Mouse (Mus musculus) urinary bladder, postnatal 10 days (tissue): ENCODE results near the gene Tns4.

ENCODE experiments used
- DNase-seq: peaks from one replicate; pipeline ENCODE4 v3.0.0; 2022; ENCODE audit warnings: low spot score

The Tns4 gene

GRCm38 (mm10) chr11:99089077-99089601 is at the start of gene Tns4:
Gene Tns4 (minus strand): TSS chr11:99089306.
- DNase-seq, result no peak

- no peak for DNase-seq
Observed at GRCm38 (mm10) chr11:99137385-99137784, 48.3 kb upstream of the Tns4 start.

- DNase-seq, result no peak
Observed at GRCm38 (mm10) chr11:99136961-99137360, 47.9 kb upstream of the Tns4 start.

- no peak for DNase-seq
Observed at GRCm38 (mm10) chr11:99136361-99136760, 47.3 kb upstream of the Tns4 start.

GRCm38 (mm10) chr11:99135047-99135440 is 45.9 kb upstream of the Tns4 start:
- no peak for DNase-seq

GRCm38 (mm10) chr11:99134266-99135046 is 45.4 kb upstream of the Tns4 start:
- DNase-seq, result no peak

- DNase-seq, result no peak
Observed at GRCm38 (mm10) chr11:99133285-99133897, 44.3 kb upstream of the Tns4 start.

GRCm38 (mm10) chr11:99132091-99132730 is 43.1 kb upstream of the Tns4 start:
- DNase-seq, result no peak

GRCm38 (mm10) chr11:99131463-99131840 is 42.3 kb upstream of the Tns4 start:
- DNase-seq, result no peak

- no peak for DNase-seq
Observed at GRCm38 (mm10) chr11:99130736-99131462, 41.8 kb upstream of the Tns4 start.

GRCm38 (mm10) chr11:99129287-99129686 is 40.2 kb upstream of the Tns4 start:
- no peak for DNase-seq

- no peak for DNase-seq
Observed at GRCm38 (mm10) chr11:99127785-99128682, 38.9 kb upstream of the Tns4 start.

GRCm38 (mm10) chr11:99126482-99127253 is 37.6 kb upstream of the Tns4 start:
- DNase-seq, result no peak

GRCm38 (mm10) chr11:99124635-99125029 is 35.5 kb upstream of the Tns4 start:
- no peak for DNase-seq

GRCm38 (mm10) chr11:99123977-99124634 is 35.0 kb upstream of the Tns4 start:
- no peak for DNase-seq

GRCm38 (mm10) chr11:99122703-99123102 is 33.6 kb upstream of the Tns4 start:
- DNase-seq, result no peak

- no peak for DNase-seq
Observed at GRCm38 (mm10) chr11:99121218-99121631, 32.1 kb upstream of the Tns4 start.

GRCm38 (mm10) chr11:99120524-99121217 is 31.6 kb upstream of the Tns4 start:
- no peak for DNase-seq

- no peak for DNase-seq
Observed at GRCm38 (mm10) chr11:99118963-99119362, 29.9 kb upstream of the Tns4 start.
